Mouse (Mus musculus): ENCODE measurements around the gene Tdg.

The Tdg gene

GRCm38 (mm10) chr10:82663289-82663688 lies 33.7 kb downstream of the Tdg start:
- no peak for DNase-seq (ENCODE audit: low spot score in 2 of 2)

GRCm38 (mm10) chr10:82665951-82666350 lies 36.3 kb downstream of the Tdg start:
- no peak for DNase-seq (ENCODE audit: low spot score in 2 of 2)

- DNase-seq (ENCODE audit: low spot score in 2 of 2): peak; percentile 94
Observed at GRCm38 (mm10) chr10:82666436-82667234, 37.0 kb downstream of the Tdg start.

- no peak for DNase-seq (ENCODE audit: low spot score in 2 of 2)
Observed at GRCm38 (mm10) chr10:82670205-82670604, 40.6 kb downstream of the Tdg start.

- DNase-seq (ENCODE audit: low spot score in 2 of 2): peak; percentile 56 to 64
Observed at GRCm38 (mm10) chr10:82676949-82677348, 47.3 kb downstream of the Tdg start.

GRCm38 (mm10) chr10:82680769-82681168 lies 51.1 kb downstream of the Tdg start:
- peak; percentile 55 to 82 for DNase-seq (ENCODE audit: low spot score in 2 of 2)

GRCm38 (mm10) chr10:82681639-82682038 lies 52.0 kb downstream of the Tdg start:
- DNase-seq (ENCODE audit: low spot score in 2 of 2): no peak

GRCm38 (mm10) chr10:82685440-82685839 lies 55.8 kb downstream of the Tdg start:
- no peak for DNase-seq (ENCODE audit: low spot score in 2 of 2)

- DNase-seq (ENCODE audit: low spot score in 2 of 2): no peak
Observed at GRCm38 (mm10) chr10:82689681-82690211, 60.1 kb downstream of the Tdg start.

GRCm38 (mm10) chr10:82690494-82690893 lies 60.9 kb downstream of the Tdg start, which contains the start of gene Glt8d2:
Glt8d2 (minus strand) TSS chr10:82690650.
- peak in 1 of 2 experiments; percentile 58 for DNase-seq (ENCODE audit: low spot score in 2 of 2)

- DNase-seq (ENCODE audit: low spot score in 2 of 2): no peak
Observed at GRCm38 (mm10) chr10:82695956-82696355, 66.3 kb downstream of the Tdg start, which contains the start of gene Hcfc2. Hcfc2 (plus strand) TSS chr10:82696160.

GRCm38 (mm10) chr10:82696453-82697079 lies 66.9 kb downstream of the Tdg start:
- DNase-seq (ENCODE audit: low spot score in 2 of 2): no peak

GRCm38 (mm10) chr10:82697305-82697898 lies 67.8 kb downstream of the Tdg start:
- DNase-seq (ENCODE audit: low spot score in 2 of 2): peak in 1 of 2 experiments; percentile 23

- DNase-seq (ENCODE audit: low spot score in 2 of 2): peak; percentile 92 to 94
Observed at GRCm38 (mm10) chr10:82698712-82699261, 69.2 kb downstream of the Tdg start.

- peak in 1 of 2 experiments; percentile 36 for DNase-seq (ENCODE audit: low spot score in 2 of 2)
Observed at GRCm38 (mm10) chr10:82699296-82699941, 69.8 kb downstream of the Tdg start.

Measured in right cerebral cortex, postnatal 10 days (tissue).